Mouse (Mus musculus): ENCODE results near the gene 4930512M02Rik.

DNA sequence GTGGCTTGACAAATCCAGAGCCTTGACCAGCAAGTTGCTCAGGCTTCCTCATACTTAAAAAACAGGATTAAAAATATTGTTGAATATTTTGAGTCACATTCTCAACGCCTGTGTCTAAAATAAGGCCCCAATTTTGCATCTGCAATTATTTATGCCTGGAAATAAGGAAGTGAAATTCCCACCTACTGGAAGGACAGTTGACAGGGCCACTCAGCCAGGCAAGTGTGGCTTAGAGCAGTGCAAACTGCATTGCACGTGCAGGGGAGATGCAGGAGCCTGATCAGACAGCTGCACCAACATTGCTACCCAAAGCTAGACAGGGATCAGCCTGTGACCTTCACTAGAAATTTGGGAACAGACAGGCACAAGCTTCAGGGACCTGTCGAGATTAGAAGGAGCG lies 31.2 kb upstream of the 4930512M02Rik start:
- TF ChIP-seq CTCF (IDR thresholded peaks at IDR 0.05; ENCODE audit: low read depth) (no peak), EP300 (IDR thresholded peaks at IDR 0.05; ENCODE audit: low read depth) (no peak)
